Mouse (Mus musculus) limb, embryonic 14.5 days (tissue): ENCODE results near the gene Trim69. TPM values are rescaled to one million over a fixed set of nuclear protein-coding genes. Genes with fewer than 3 reads are reported as not detected.

Source experiments
- ATAC-seq: fragments of 200-750 bp; cut with Nextera tagmentation; 2 replicates; pipeline ENCODE4 v1.8.0; 2017; ENCODE audit warnings: low read depth, moderate number of reproducible peaks, moderate TSS enrichment; ENCODE audit not compliant: low FRiP score
- DNase-seq: peaks from one replicate; pipeline ENCODE4 v3.0.0-alpha.2; 2015; ENCODE audit warnings: low spot score
- H3K27ac ChIP-seq: fragments of 300-500 bp; sonication (generic); replicated peaks from 2 replicates; pipeline ENCODE4 v1.5.1; 2014; ENCODE audit warnings: low read depth, mild to moderate bottlenecking, low read length, moderate library complexity, mixed read lengths
- H3K27me3 ChIP-seq: fragments of 300-500 bp; sonication (generic); 2 replicates; pipeline ENCODE4 v1.6.1; 2014; ENCODE audit warnings: low read length, mixed read lengths; ENCODE audit not compliant: control insufficient read depth, insufficient read depth
- H3K36me3 ChIP-seq: fragments of 300-500 bp; sonication (generic); 2 replicates; pipeline ENCODE4 v1.6.1; 2014; ENCODE audit warnings: mild to moderate bottlenecking, low read length, moderate library complexity, mixed read lengths; ENCODE audit not compliant: control insufficient read depth, insufficient read depth
- H3K4me1 ChIP-seq: fragments of 300-500 bp; sonication (generic); 2 replicates; pipeline ENCODE4 v1.6.1; 2014; ENCODE audit warnings: antibody characterized with exemption, low read length, mixed read lengths; ENCODE audit not compliant: control insufficient read depth, insufficient read depth
- H3K4me2 ChIP-seq: fragments of 300-500 bp; sonication (generic); replicated peaks from 2 replicates; pipeline ENCODE4 v1.6.1; 2014; ENCODE audit warnings: low read depth, mild to moderate bottlenecking, low read length, moderate library complexity; ENCODE audit not compliant: severe bottlenecking
- H3K4me3 ChIP-seq: fragments of 300-500 bp; sonication (generic); replicated peaks from 2 replicates; pipeline ENCODE4 v1.5.1; 2014; ENCODE audit warnings: low read length
- H3K9ac ChIP-seq: fragments of 300-500 bp; sonication (generic); 2 replicates; pipeline ENCODE4 v1.6.1; 2014; ENCODE audit warnings: mild to moderate bottlenecking, low read depth, low read length, moderate library complexity; ENCODE audit not compliant: severe bottlenecking
- H3K9me3 ChIP-seq: fragments of 300-500 bp; sonication (generic); 2 replicates; pipeline ENCODE4 v1.6.1; 2016; ENCODE audit warnings: low read length; ENCODE audit not compliant: control insufficient read depth
- POLR2A ChIP-seq: fragments of 200-500 bp; IDR thresholded peaks from 2 replicates; pipeline ENCODE4 v1.8.0; 2012; ENCODE audit warnings: inconsistent platforms, mild to moderate bottlenecking, moderate library complexity, borderline replicate concordance; ENCODE audit not compliant: insufficient read depth, insufficient read length; ENCODE audit errors: extremely low read depth
- WGBS: fragments of 180-500 bp; shearing (Covaris S2); extraction: QIAGEN DNeasy Blood & Tissue Kit; methylation state at CpG from one replicate; pipeline ENCODE4 v1.1.7; 2014; 5-methylcytosine and 5-hydroxymethylcytosine counted together
- polyA plus RNA-seq, 2 experiments: library from polyadenylated mRNA; depleted of rRNA in 1 of 2; stranded (reverse) in 1 of 2; unstranded in 1 of 2; fragments of >200 nt; fragmentation: Nextera tagmentation in 1 of 2; extraction: Ambion mirVana in 1 of 2; gene quantifications; 2 replicates each; pipeline versions ENCODE4 v1.2.1 to v1.2.3; 2012 to 2014

Gene Trim69
- polyA plus RNA-seq, 2 experiments = 0.08 TPM; not detected in 1

- peak; percentile 24 for ATAC-seq
- H3K9me3 ChIP-seq = no peaks in the 10 kb centered on the region
- H3K4me1 ChIP-seq = no peaks in the 10 kb centered on the region
- no peak overlapping the region for H3K27ac ChIP-seq
- no peak overlapping the region for H3K4me3 ChIP-seq
- no peak for TF ChIP-seq POLR2A
- no peaks in the 10 kb centered on the region for H3K27me3 ChIP-seq
- H3K9ac ChIP-seq = no peak overlapping the region
- DNase-seq = peak; percentile 53
- no peak overlapping the region for H3K4me2 ChIP-seq
- 44% methylated on average over 6 of the region's 6 CpGs for WGBS
- peaks cover 9% of the 10 kb centered on the region; the same call in 1 of the 2 replicates for H3K36me3 ChIP-seq
Observed at GRCm38 (mm10) chr2:122158362-122158802, 2.1 kb upstream of the Trim69 start.

- DNase-seq (no peak), ATAC-seq (no peak)
- H3K27ac ChIP-seq = no peak overlapping the region
- no peaks in the 10 kb centered on the region for H3K9me3 ChIP-seq
- TF ChIP-seq POLR2A = no peak
- 88% methylated on average over 6 of the region's 6 CpGs for WGBS
- no peak overlapping the region; the same call in 1 of the 2 replicates for H3K9ac ChIP-seq
- H3K36me3 ChIP-seq = peaks cover 6% of the 10 kb centered on the region; the same call in 1 of the 2 replicates
- H3K4me3 ChIP-seq = no peak overlapping the region
- no peaks in the 10 kb centered on the region for H3K27me3 ChIP-seq
- no peak overlapping the region for H3K4me2 ChIP-seq
- H3K4me1 ChIP-seq = 0 out of 2 replicates have a peak, but pooled peaks cover 4% of the 10 kb centered on the region
Observed at GRCm38 (mm10) chr2:122159667-122160066, 833 bp upstream of the Trim69 start.

GRCm38 (mm10) chr2:122161542-122161941 lies 1.0 kb downstream of the Trim69 start:
- H3K4me2 ChIP-seq = no peak overlapping the region
- H3K4me3 ChIP-seq = no peak overlapping the region
- DNase-seq (no peak), ATAC-seq (no peak)
- 46% methylated on average over 4 of the region's 4 CpGs for WGBS
- H3K4me1 ChIP-seq = 0 out of 2 replicates have a peak, but pooled peaks cover 4% of the 10 kb centered on the region
- no peaks in the 10 kb centered on the region for H3K36me3 ChIP-seq
- no peaks in the 10 kb centered on the region for H3K27me3 ChIP-seq
- no peak for TF ChIP-seq POLR2A
- H3K9me3 ChIP-seq = no peaks in the 10 kb centered on the region
- H3K9ac ChIP-seq = no peak overlapping the region
- H3K27ac ChIP-seq = no peak overlapping the region

DNA sequence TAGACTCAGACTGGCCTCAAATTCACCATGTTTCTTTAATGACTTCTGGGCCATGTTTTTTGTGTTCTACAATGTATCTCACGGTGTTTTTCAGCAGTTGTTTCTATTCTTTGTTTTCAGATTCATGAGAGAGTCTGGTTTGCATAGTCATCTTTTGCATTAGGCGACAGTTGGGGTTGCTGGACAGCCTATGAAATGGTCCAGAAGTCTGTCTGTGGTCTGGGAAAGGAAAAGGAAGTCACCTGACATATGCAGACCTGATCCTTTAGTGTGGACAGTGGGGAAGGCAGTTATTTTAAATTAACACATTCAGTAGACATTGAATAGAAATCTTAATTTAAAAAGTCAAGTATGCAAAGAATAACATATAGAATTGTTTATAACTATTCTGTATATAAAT lies 2.0 kb downstream of the Trim69 start:
- no peaks in the 10 kb centered on the region for H3K27me3 ChIP-seq
- no peak overlapping the region for H3K27ac ChIP-seq
- TF ChIP-seq POLR2A = no peak
- H3K4me3 ChIP-seq = no peak overlapping the region
- H3K4me1 ChIP-seq = 0 out of 2 replicates have a peak, but pooled peaks cover 4% of the 10 kb centered on the region
- no peak overlapping the region for H3K4me2 ChIP-seq
- H3K9me3 ChIP-seq = no peaks in the 10 kb centered on the region
- ATAC-seq = no peak
- no peaks in the 10 kb centered on the region for H3K36me3 ChIP-seq
- H3K9ac ChIP-seq = no peak overlapping the region
- WGBS = 84% methylated on average over 2 of the region's 2 CpGs
- no peak for DNase-seq

GRCm38 (mm10) chr2:122163430-122164195 lies 3.1 kb downstream of the Trim69 start:
- TF ChIP-seq POLR2A = no peak
- no peak for DNase-seq
- Histone ChIP-seq H3K4me2 (no peak overlapping the region), H3K9me3 (no peaks in the 10 kb centered on the region), H3K4me3 (no peak overlapping the region), H3K27ac (no peak overlapping the region), H3K36me3 (no peaks in the 10 kb centered on the region), H3K9ac (no peak overlapping the region), H3K27me3 (no peaks in the 10 kb centered on the region), H3K4me1 (0 out of 2 replicates have a peak, but pooled peaks cover 4% of the 10 kb centered on the region)
- no peak for ATAC-seq
- WGBS = 61% methylated on average over 13 of the region's 13 CpGs
